Mouse (Mus musculus): Measurements from ENCODE around the gene Pfkfb2.

Pfkfb2 gene

DNA sequence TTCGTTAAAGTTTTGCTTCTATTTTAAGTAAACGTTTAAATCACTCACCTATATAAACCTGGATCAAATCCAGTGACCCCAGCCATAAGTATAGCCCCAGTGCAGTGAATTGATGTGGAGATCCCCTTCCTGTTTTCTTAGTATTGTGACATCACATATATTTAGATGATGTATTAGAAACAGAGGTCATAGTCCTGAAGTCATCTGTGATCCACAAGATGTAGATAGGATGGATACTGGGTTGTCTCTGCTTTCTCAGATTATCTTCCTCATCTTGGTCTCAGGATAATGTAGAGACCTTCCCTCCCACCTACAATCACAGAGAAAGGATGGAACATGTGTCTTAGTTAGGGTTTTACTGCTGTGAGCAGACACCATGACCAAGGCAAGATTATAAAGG, at the start of gene Pfkfb2:
Gene Pfkfb2, minus strand, starts transcription at position 101 of the 400 bp plus-strand sequence.
- CTCF ChIA-PET = no interaction called here

DNA sequence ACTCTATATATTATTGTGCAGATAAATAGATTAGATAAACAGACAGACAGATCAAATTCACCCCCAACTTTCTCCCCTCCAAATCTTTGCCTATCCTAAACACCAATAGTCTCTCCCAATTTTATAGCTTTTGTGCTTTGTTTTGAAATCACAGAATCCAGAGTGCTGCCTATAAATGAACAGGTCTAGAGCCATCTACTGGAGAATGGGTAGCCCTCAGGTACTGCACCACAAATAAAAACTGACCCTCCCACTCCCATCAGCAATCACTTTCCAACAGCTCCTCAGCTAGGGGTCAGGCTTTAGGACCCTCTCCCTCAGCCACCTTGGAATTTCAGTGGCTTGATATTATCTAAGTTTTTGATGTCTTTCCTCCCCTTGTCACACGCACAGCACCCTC, 47.6 kb upstream of the Pfkfb2 start:
- CTCF ChIA-PET = no interaction called here

DNA sequence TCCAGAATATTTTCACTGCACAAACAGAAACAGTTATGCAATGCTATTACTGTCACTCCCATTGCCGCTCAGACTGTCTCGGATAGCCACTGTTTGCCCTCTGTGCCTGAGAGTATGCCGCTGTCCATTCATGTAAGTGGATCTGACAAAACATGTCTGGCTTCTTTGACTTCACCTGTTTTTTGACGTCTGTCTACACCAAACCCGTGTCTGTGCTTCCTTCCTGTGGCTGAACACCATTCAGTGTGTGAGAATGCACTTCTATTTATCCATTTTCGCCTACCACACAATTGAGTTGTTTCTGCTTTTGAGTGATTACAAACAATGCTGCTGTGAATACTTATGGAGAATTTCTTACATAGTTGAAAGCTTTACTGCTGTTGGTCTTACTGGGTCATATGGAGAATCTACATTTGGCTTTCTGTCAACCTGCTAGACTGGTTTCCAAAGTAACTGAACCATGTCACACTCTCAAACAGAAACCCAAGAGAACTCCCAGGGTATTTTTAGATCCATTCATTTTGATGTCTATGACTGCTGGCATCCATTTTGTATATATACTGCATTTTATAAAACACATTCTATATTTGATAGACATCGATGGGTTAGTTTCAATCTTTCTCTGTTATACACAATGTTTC, 46.8 kb upstream of the Pfkfb2 start:
- CTCF ChIA-PET = no interaction called here

DNA sequence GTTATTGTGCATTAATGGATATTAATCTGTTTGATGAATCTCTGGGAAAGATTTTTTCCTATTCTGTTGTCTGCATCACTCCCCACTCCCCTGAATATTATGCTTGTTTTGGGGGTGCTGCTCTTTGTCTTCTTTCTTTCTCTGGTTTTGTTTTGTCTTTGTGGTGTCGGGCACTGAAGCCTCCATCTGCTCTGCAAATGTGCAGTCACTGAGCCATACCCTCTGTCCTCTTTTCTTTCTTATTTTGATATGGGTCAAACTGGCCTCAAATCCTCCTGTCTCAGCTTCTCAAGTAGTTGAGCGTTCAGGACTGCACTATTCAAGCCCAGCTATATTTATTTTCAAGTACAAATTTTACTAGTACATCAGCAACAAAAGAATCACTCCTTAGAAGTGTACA, 46.2 kb upstream of the Pfkfb2 start:
- CTCF ChIA-PET = no interaction called here

DNA sequence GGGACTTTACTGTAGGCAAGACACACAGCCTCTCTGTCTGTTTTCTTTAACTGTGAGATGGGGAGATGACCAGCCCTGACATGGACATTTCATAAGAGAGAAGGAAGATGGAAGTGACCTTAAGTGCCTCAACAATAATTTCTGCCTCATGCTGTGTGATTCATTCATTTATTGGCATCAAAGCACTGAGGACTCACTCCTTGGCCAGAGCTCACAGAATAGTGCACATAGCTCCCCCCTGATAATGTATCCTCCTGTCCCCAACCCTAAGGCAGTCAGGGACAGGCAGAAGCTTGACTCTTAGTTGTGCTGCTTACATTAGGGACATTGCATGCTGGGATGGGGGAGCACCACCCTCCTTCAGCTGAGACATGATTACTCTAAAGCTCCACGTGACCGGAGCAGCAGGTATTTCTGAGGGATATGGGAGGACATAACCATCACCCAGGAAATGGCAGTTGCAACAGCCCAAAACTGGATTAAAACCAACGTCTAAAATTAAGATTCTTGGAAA, 42.0 kb upstream of the Pfkfb2 start:
- CTCF ChIA-PET = no interaction called here

DNA sequence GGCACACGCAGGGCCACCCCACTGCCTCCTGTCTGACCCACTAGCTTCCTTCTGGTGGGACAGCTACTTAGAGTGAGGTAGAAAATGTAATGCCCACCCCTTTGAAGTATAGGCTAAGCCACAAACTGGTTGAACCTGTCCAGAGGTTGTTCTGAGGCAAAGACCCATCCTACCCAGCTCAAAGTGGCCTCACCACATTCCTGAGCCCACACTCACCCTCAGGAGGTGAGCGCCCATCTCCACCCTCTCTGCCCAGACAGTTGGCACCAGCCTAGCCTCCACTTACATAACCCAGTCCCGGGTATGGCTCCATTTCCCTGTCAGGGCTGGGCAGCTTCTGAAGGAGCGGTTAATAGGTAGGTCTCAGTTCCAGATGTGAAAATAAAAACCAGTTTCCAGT, 41.4 kb upstream of the Pfkfb2 start:
- CTCF ChIA-PET = no interaction called here

DNA sequence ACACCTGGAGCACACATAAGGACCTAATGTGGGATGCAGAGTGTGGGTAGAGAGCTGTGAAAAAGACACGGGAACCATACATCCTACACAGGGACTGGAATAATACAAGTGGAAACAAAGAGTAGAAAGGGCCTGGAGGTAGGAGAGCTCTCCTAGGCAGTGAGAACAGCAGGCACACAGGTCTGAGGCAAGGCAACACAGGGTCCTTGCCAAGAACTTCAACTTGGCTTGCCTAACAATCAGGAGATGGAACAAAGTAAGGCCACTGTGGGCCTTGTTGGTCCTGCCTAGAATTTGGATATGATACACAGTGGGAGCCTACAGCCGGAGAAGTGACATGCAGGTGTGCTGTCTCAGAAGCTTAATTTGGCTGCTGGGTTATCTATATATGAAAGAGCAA, 40.9 kb upstream of the Pfkfb2 start:
- CTCF ChIA-PET = no interaction called here

DNA sequence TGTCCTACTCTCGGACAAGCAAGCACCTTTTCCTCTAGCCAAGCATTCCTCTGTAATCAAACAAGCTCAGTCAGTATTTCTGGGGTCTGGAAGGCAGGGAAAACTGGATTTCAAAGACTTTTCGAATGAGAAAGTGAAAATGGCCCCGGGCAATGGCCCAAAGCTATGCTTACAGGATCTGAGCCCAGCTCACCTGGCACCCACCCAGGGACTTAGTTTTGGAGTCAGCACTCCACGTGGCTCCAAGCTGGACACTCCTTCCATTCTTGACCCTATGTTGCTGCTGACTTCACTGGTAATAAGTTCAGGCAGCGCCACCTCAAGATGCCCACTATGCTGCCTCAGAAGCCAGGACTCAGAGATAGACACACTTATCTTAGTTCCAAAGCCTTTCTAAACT, 38.0 kb upstream of the Pfkfb2 start:
- CTCF ChIA-PET = interaction anchor here (0.6 kb wide), 1 partner anchor 7 kb away, joined by 3 read pairs; no protein-coding TSS in a partner anchor

DNA sequence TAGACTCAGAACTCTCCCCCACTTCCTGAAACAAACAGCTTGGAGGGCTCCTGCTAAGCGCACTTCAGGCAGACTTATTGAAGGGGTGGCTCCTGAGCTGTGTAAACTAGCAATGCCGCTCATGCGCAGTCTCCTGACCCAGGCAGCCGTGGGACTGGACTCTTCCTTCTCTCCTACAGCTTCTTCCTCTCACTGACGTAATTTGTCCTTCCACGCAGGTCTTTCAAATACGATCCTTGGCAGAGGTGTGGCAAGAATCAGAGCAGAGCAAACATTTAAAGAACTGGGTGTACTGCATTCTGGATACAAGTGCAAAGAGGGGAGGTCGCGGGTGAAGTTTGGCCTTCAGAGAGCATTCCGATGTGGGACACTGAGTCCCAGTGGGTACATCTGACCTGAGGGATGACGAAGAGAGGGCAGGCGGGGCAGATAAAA, 35.0 kb upstream of the Pfkfb2 start:
- CTCF ChIA-PET = no interaction called here

DNA sequence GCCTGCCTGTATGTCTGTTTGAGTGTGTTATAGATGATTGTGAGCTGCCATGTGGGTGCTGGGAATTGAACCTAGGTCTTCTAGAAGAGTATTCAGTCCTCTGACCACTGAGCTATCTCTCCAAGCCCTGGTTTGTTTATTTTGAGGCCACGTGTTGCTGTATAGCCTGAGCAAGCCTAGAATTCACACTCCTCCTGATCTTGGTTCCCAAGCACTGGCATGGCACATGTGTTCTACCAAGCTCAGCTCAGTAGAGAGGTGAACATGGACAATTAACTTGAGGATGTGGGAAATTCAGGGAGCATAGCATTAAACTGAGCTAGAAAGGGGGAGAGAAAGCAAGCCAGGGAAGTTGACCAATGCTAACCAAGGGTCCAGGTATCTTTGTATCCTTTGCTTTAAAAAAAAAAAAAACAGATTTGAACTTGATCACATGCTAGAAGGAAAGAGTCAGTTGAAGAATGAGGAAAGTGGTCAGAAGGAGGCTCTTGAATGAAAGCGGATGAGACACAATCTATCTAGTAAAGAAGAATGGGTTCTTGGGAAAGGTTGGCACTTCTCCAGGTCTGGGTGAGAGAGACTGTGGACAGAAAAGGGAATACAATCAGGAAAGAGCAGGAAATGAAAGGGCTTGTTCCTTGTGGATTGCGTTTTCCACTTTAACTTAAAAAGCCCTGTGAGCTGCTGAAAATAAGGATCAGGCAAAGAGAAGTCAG, 33.1 kb upstream of the Pfkfb2 start:
- CTCF ChIA-PET = no interaction called here

DNA sequence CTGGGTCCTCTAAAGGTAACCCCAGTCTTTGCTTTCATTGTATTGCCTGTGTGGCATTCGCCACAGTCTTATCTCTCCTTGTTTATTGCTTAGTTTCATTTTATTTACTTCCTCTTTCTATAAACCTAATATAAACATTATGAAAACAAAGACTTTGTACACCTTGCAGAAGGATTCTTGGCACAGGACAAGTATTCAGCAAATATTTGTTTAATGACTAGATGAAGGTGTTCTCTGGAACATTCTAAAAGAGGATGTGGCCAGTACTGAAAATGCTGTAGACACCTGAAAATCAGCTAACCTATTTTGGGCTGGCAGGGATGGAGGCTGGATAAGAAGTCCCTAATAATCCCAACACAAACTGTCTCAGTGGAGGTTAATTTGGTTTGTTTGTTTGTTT, 32.5 kb upstream of the Pfkfb2 start:
- CTCF ChIA-PET = interaction anchor here (0.7 kb wide), 1 partner anchor 43 kb away, joined by 6 read pairs; no protein-coding TSS in a partner anchor

DNA sequence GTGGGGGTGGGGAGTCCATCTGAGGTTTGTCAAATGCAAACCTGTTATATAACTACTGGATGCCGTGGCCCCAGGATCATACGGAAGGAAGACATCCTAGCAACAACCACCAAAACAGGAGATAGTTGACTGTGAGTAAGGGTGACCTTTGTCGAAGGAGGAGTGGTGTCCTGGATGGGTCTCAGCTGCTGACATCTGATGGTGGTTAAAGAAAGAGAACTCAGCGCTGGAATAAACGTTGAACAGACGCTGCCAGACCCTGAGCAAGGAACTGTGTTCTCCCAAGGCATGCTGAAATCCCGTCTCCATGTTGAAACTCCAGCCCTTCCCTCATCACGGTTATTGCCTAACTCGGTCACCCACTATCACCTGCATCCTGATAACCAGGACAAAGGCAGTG, 30.6 kb upstream of the Pfkfb2 start:
- CTCF ChIA-PET = no interaction called here

DNA sequence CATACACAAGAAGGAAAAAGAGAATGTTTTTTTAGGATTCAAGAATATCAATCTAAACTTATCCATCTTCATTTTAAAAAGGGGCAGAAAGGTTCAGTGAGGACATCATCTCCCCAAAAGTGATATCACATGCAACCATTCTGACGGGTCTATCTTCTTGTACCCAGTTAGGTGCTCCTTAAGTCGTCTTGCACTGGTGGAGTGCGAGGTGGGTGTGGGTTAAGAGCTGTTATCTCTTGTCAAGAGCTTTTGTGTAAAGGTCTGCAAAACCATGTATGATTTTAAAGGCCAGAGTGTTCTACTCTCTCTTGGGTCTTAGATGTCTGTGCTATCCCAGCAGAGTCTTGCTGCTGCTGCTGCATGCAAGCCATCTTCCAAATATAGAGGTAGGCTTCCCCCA, 17.8 kb upstream of the Pfkfb2 start:
- CTCF ChIA-PET = no interaction called here

DNA sequence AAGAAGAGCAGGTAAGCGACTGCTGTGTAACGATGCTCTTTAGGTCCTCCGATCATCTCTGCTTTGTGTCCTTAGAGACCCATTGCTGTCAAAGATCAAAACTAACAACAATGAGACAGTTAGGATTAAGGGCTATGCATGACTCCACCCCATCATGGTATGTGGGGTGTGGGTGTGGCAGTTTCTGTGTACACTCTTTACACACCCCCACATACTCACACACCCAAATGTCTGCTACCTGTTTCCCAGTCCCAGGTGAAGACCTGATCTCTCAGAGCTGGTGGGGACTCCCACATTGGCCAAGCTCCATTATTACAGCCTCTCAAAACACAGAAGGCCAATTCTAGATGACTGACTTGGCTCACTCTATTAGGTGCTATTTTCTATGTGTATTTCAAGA, 16.5 kb upstream of the Pfkfb2 start:
- CTCF ChIA-PET = no interaction called here

DNA sequence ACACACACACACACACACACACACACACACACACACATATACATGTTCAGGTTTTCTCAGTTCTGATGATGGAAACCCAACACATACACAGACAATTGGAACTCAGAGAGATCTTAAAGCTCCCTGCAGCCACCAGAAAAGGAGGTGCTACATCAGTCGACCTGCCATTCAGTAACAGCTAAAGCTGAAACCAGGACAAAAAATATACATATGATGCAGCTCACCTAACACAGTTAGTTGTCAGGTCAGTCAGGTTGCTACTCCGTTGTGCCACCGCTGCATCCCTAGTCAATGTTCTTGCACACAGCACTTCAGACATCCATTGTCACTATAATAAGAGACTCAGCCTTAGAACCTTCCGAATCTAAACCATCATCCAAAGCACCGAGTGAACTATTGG, 15.9 kb upstream of the Pfkfb2 start:
- CTCF ChIA-PET = interaction anchor here (0.6 kb wide), 1 partner anchor 78 kb away, joined by 4 read pairs; no protein-coding TSS in a partner anchor

DNA sequence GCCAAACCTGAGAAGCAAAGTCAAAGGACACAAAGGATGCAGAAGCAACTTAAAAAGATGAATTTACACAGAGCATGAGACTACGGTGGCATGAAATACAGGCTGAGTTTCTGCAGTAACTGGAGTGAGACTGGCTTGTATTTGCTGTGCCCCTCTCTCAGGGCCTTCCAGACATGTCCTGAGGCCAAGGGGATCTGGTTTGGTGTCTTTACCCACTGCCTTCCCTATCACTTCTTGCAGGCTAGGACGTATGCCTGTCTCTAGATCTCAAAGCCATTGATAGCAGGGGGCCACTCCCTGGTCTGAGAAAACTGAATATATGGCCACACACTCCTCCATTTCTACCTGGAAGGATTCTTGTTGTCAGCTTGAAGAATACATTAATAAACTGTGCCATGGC, 15.2 kb upstream of the Pfkfb2 start:
- CTCF ChIA-PET = no interaction called here

DNA sequence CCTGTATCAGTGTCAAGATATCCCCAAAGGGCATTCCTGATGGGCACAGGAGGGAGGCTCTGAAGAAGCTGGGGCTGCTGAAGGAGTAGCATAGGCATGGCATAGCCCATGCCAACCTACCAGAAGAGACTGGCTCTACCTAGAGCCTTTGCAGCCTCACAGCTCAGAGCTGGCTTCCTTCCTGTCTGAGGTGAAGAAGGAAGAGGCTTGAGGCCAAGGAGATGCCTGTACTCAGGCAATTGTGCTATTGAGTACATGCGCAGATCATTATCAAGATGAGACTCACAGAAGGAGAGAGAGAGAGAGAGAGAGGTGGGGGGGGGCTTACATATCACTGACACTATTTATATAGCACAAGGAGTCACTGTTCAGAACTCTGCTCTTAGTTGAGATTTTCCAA, 14.7 kb upstream of the Pfkfb2 start:
- CTCF ChIA-PET = no interaction called here

DNA sequence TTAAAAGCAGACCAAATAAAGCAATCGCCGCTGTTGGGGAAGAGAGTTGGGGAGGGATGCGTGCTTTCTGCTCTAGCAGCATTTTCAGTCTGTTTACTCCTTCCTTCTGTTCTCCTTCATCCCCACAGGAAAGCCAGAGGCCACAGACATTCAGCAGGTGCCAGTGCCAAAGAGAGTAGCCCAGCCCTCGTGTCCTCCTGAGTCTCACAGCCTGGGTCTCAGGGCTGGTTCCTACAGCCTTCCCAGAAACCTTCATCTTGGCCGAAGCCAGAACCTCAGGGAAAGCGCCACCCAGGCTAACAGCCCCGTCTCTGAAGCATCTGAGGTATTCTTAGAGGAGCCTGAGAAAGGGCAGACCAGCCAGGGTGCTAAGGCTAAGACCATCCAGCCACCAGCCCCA, 13.1 kb upstream of the Pfkfb2 start:
- CTCF ChIA-PET = no interaction called here

DNA sequence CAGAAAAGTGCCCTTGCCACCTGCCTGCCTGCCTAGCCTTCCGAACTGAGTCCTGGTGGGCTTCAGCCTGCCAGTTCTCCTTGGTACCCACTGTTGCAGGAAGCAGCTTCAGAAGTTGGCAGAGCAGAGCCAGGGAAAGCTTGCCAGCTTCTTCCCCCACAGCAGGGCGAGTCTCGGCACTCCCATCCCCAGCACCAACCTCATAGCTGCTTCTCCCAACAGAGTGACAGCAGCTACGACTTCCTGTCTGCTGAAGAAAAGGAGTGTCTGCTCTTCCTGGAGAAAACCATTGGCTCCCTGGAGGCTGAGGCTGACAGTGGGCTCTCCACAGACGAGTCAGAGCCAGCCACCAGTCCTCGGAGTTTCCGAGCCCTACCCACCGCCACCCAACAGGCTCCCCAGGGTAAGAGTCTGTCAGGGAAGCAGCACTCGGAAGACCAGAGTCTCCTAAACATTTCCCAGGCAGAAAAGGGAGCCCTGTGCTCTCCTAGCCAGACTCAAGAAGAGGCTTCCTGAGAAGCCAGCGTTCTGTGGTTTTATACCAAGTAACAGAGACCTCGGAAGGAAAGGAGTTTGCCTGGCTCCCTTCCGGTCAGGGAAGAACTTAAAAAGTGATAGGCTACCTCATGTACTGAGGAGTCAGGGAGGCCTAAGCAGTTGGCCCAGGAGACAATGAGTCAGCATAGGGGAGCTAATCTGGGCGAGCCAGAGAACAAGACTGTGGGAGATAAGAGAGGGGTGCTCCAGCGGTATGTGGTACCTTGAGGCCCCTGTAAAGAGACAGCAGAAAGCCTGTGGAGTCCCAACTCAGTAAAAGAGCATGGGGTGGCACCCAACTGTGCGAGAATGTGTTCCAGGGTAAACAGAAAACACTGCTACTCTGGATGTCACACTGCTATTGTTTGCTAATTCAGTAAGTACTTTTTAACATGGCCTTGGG, 12.0 kb upstream of the Pfkfb2 start:
- CTCF ChIA-PET = no interaction called here

DNA sequence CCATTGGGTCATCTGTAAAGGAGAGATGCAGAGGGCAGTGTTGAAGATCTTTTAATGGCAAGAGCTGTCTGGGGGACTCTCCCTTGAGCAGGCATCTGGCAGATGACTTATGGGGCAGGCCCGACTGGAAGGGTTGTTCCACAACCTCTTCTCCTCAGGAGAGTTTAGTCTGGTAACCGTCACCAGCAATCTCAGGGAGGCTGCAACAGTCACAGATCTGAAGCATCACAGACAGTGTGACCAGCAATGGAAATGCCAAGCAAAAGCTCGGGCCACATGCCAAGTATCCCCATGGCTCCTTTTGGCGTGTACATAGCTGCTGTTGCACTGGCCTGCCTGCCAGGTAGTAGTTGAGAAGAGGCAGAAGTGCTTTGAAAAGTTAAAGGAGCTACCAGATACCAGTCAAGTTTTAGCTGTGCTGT, 11.2 kb upstream of the Pfkfb2 start:
- CTCF ChIA-PET = no interaction called here

DNA sequence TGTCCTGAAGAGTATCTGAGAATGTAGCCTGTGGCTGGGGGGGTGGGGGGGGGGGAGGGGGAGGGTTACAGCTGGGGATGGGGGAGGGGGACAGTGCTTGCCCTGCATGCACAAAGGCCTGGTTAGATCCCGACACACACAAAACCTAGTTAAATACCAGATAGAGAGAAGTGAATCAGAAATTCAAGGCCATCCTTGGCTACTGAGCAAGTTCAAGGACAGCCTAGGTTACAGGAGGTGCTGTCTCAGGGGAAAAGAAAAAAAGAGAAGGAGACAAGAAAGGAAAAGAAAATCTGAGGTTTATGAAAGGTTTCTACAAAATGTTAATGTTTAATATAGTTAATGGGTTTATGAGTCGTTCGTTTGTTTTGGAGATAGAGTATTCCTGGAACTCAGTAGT, 10.6 kb upstream of the Pfkfb2 start:
- CTCF ChIA-PET = no interaction called here

DNA sequence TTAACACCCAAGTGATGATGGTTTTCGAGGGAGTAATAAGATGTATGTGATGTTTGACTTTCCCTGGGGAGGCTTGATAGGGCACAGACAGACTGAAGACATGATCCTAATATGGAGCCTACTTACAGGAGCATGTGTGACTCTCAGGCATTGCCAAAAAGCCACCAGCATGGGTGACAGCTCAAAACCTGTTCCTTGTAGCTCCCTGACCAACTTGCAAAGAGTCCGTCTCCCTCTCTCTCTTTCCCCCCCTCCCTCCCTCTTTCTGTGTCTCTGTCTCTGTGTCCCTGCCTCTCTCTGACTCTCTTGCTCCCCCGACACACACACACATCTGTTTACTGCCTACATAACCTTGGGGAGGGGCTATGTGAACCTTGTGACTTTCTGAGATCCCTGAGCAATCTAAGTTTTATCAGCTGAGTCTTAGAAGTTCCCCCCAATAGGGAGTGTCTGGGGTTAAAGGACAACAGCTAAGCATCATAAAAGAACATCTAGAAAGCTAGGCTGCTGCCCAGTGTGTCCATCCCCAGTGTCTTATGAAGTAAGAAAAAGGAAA, 9.6 kb upstream of the Pfkfb2 start:
- CTCF ChIA-PET = no interaction called here
